ENCODE assay signal across 25 mouse cellular contexts in genomic region chr8:107846141-107846540, GRCm38 (mm10).
"Had no signal": no experiment of that assay in that cellular context is flagged by ENCODE, and none has a peak within 500 bp of the region (broad histone marks: within the 10 kb centered on the region; RNA-seq: fewer than 3 reads in every experiment).

No protein-coding gene starts in this region.

- H3K36me3 ChIP-seq: heart, embryonic 10.5 days; heart, embryonic 12.5 days; hindbrain, embryonic 10.5 days; hindbrain, embryonic 12.5 days; intestine, embryonic 15.5 days; limb, embryonic 13.5 days; limb, embryonic 15.5 days; liver, embryonic 13.5 days; liver, embryonic 15.5 days had no signal

- H3K4me2 ChIP-seq: heart, embryonic 12.5 days; hindbrain, embryonic 12.5 days; hindbrain, embryonic 14.5 days; intestine, embryonic 15.5 days; limb, embryonic 13.5 days; limb, embryonic 15.5 days; liver, embryonic 13.5 days; liver, embryonic 15.5 days had no signal

- DNase-seq: gastrocnemius, adult 2 months; gastrocnemius, postnatal 10 days; gastrocnemius, postnatal 25 days; heart, adult 18-20 months; heart, postnatal 10 days; heart, postnatal 4 days; kidney, adult 18-20 months; kidney, adult 8-10 months; kidney, postnatal 10 days; kidney, postnatal 25 days; kidney, postnatal 4 days; liver, embryonic 13.5 days; liver, postnatal 0 days had no signal

- H3K4me1 ChIP-seq: heart, embryonic 10.5 days; heart, embryonic 12.5 days; hindbrain, embryonic 10.5 days; hindbrain, embryonic 12.5 days; intestine, embryonic 15.5 days; limb, embryonic 15.5 days; liver, embryonic 13.5 days; liver, embryonic 15.5 days had no signal

- H3K9ac ChIP-seq: heart, embryonic 12.5 days; hindbrain, embryonic 12.5 days; hindbrain, embryonic 14.5 days; intestine, embryonic 15.5 days; limb, embryonic 13.5 days; limb, embryonic 15.5 days; liver, embryonic 13.5 days; liver, embryonic 15.5 days; liver, postnatal 0 days had no signal

- ATAC-seq: hindbrain, embryonic 16.5 days; inflammation-experienced regulatory T-cells, adult 6 months; intestine, embryonic 15.5 days; intestine, postnatal 0 days; liver, postnatal 0 days had no signal

- H3K9me3 ChIP-seq: heart, embryonic 10.5 days; heart, embryonic 12.5 days; hindbrain, embryonic 10.5 days; hindbrain, embryonic 12.5 days; intestine, embryonic 15.5 days; limb, embryonic 13.5 days; limb, embryonic 15.5 days; liver, embryonic 13.5 days; liver, embryonic 15.5 days had no signal

- H3K27ac ChIP-seq: gastrocnemius, adult 2 months; heart, embryonic 10.5 days; hindbrain, embryonic 10.5 days; hindbrain, embryonic 12.5 days; hindbrain, embryonic 14.5 days; intestine, embryonic 15.5 days; limb, embryonic 13.5 days; limb, embryonic 15.5 days; liver, embryonic 13.5 days; liver, embryonic 15.5 days had no signal

- H3K4me3 ChIP-seq: gastrocnemius, adult 2 months; heart, embryonic 10.5 days; heart, embryonic 12.5 days; hindbrain, embryonic 10.5 days; hindbrain, embryonic 12.5 days; intestine, embryonic 15.5 days; limb, embryonic 13.5 days; limb, embryonic 15.5 days; liver, embryonic 13.5 days; liver, embryonic 15.5 days had no signal

- H3K27me3 ChIP-seq: heart, embryonic 12.5 days; hindbrain, embryonic 12.5 days; intestine, embryonic 15.5 days; limb, embryonic 13.5 days; limb, embryonic 15.5 days; liver, embryonic 13.5 days; liver, embryonic 15.5 days had no signal
